Comparison of ENCODE assay signal across 8 mouse cellular contexts in the genomic region with DNA sequence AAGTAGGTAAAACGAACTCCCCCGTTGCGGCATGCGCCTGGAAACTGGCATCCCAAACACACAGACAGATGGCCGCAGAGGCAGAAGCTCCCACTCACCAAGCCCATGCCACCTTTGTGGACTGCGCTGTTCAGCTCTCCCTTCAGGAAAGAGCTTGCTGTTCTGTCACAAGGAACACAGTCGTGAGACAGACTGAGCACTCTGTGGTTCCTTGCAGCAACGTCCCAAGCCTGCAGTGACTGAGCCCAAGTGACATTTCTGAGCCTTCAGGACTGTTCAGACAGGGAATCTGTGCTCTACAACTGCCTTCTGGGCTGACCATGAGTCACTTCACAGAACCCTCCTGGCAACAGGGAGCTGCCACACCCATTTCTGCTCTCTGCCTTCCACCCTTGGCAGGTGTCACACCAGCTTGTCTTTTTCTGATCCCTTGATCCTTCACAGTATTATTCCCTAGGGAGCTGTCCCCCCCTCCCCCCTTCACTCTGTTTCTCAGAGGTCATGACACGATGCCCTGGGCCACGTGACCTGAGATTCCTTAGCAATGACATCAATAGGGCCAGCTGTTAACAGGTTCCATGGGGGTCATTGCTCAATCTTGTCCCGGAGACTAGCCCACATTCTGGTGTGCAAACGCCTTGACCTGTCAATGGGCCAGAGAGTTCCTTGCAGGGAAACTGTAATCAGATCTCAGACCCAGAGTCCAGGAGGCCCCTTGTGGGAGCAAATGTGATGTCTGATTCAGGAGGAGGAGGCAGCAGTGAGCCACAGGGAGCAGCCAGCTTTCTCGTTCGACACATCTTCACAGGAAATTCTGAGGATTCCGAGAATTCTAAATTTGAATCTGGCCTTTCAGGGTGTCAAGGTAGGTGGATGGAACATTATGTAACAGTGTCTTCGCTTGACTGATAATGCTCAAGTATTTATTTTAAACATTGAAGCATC. TPM values are rescaled to one million over a fixed set of nuclear protein-coding genes. Genes with fewer than 3 reads are reported as not detected.
DNase-seq lines count a peak whose midpoint lies in the region; ATAC-seq lines count a peak whose summit lies in the region.

No protein-coding gene starts in this region.

- intact Hi-C loops in heart, postnatal 10 days (cut with DNase I) = loop anchor here (5.0 kb wide), 1 partner anchor 42 kb away; a partner anchor contains a TSS

- DNase-seq in midbrain, embryonic 10.5 days (ENCODE audit: low spot score) = peak; percentile 73
- DNase-seq in adrenal gland, postnatal 10 days = peak; percentile 51
- DNase-seq in embryonic facial prominence, embryonic 10.5 days (ENCODE audit: low spot score) = peak; percentile 69
- peak; percentile 67 to 74 for DNase-seq in heart, postnatal 10 days
- peak; percentile 89 for DNase-seq in yolk sac, embryonic 10.5 days (ENCODE audit: low spot score)

- no peaks in the 10 kb centered on the region for H3K27me3 ChIP-seq in midbrain, embryonic 10.5 days (ENCODE audit: low read depth, poor library complexity, severe bottlenecking)
- H3K27me3 ChIP-seq in midbrain, embryonic 13.5 days = no peaks in the 10 kb centered on the region
- H3K27me3 ChIP-seq in embryonic facial prominence, embryonic 10.5 days (replicated peaks; ENCODE audit: low read depth, poor library complexity, severe bottlenecking) = no peaks in the 10 kb centered on the region
- H3K27me3 ChIP-seq in limb, embryonic 13.5 days = no peaks in the 10 kb centered on the region
- no peaks in the 10 kb centered on the region for H3K27me3 ChIP-seq in hindbrain, embryonic 12.5 days

- peak overlapping the region; percentile 75 for H3K27ac ChIP-seq in midbrain, embryonic 10.5 days (replicated peaks)
- no peak overlapping the region for H3K27ac ChIP-seq in midbrain, embryonic 13.5 days
- H3K27ac ChIP-seq in embryonic facial prominence, embryonic 10.5 days (replicated peaks) = 0 out of 2 replicates have a peak overlapping the region, but pooled peaks have one; percentile 7
- H3K27ac ChIP-seq in limb, embryonic 13.5 days = no peak overlapping the region
- H3K27ac ChIP-seq in hindbrain, embryonic 12.5 days = no peak overlapping the region

- WGBS in midbrain, embryonic 10.5 days = 44% methylated on average over 16 of the region's 16 CpGs
- WGBS in midbrain, embryonic 13.5 days = 48% methylated on average over 16 of the region's 16 CpGs
- 41% methylated on average over 16 of the region's 16 CpGs for whole genome bisulfite sequencing in embryonic facial prominence, embryonic 10.5 days
- 49% methylated on average over 16 of the region's 16 CpGs for WGBS in limb, embryonic 13.5 days
- WGBS in hindbrain, embryonic 12.5 days = 41% methylated on average over 16 of the region's 16 CpGs

- no peak overlapping the region for H3K9ac ChIP-seq in midbrain, embryonic 13.5 days (replicated peaks)
- H3K9ac ChIP-seq in limb, embryonic 13.5 days = no peak overlapping the region
- no peak overlapping the region for H3K9ac ChIP-seq in hindbrain, embryonic 12.5 days

- H3K4me1 ChIP-seq in midbrain, embryonic 10.5 days = peaks cover 28% of the 10 kb centered on the region
- peaks cover 16% of the 10 kb centered on the region for H3K4me1 ChIP-seq in midbrain, embryonic 13.5 days (replicated peaks)
- peaks cover 22% of the 10 kb centered on the region for H3K4me1 ChIP-seq in embryonic facial prominence, embryonic 10.5 days
- H3K4me1 ChIP-seq in limb, embryonic 13.5 days = peaks cover 9% of the 10 kb centered on the region
- H3K4me1 ChIP-seq in hindbrain, embryonic 12.5 days = peaks cover 8% of the 10 kb centered on the region

- H3K4me2 ChIP-seq in midbrain, embryonic 13.5 days (replicated peaks) = no peak overlapping the region
- no peak overlapping the region for H3K4me2 ChIP-seq in limb, embryonic 13.5 days (replicated peaks)
- no peak overlapping the region for H3K4me2 ChIP-seq in hindbrain, embryonic 12.5 days (replicated peaks)

- no peak for ATAC-seq in midbrain, embryonic 13.5 days
- ATAC-seq in limb, embryonic 13.5 days (ENCODE audit: low FRiP score, low read depth) = peak; percentile 46; the same call in 1 of the 2 replicates
- no peak for ATAC-seq in hindbrain, embryonic 12.5 days (ENCODE audit: low FRiP score)

- no peaks in the 10 kb centered on the region for H3K36me3 ChIP-seq in midbrain, embryonic 10.5 days
- no peaks in the 10 kb centered on the region for H3K36me3 ChIP-seq in midbrain, embryonic 13.5 days
- no peaks in the 10 kb centered on the region for H3K36me3 ChIP-seq in embryonic facial prominence, embryonic 10.5 days (replicated peaks)
- H3K36me3 ChIP-seq in limb, embryonic 13.5 days = no peaks in the 10 kb centered on the region
- H3K36me3 ChIP-seq in hindbrain, embryonic 12.5 days = no peaks in the 10 kb centered on the region

- no peaks in the 10 kb centered on the region for H3K9me3 ChIP-seq in midbrain, embryonic 10.5 days (replicated peaks)
- no peaks in the 10 kb centered on the region for H3K9me3 ChIP-seq in midbrain, embryonic 13.5 days
- no peaks in the 10 kb centered on the region for H3K9me3 ChIP-seq in embryonic facial prominence, embryonic 10.5 days
- H3K9me3 ChIP-seq in limb, embryonic 13.5 days = no peaks in the 10 kb centered on the region
- H3K9me3 ChIP-seq in hindbrain, embryonic 12.5 days (replicated peaks) = no peaks in the 10 kb centered on the region

- no peak overlapping the region for H3K4me3 ChIP-seq in midbrain, embryonic 10.5 days
- no peak overlapping the region for H3K4me3 ChIP-seq in midbrain, embryonic 13.5 days (replicated peaks)
- H3K4me3 ChIP-seq in embryonic facial prominence, embryonic 10.5 days = no peak overlapping the region
- no peak overlapping the region for H3K4me3 ChIP-seq in limb, embryonic 13.5 days
- no peak overlapping the region for H3K4me3 ChIP-seq in hindbrain, embryonic 12.5 days

RNA-seq across cellular contexts. Expression of a gene that starts 39.9 kb away (rescaled TPM):
- 72.8 and 73.0 TPM in 2 replicates for polyA plus RNA-seq in midbrain, embryonic 10.5 days (2016; fragmentation: Nextera tagmentation; extraction: Ambion mirVana)
- polyA plus RNA-seq in midbrain, embryonic 13.5 days (2015; fragmentation: Nextera tagmentation; extraction: Ambion mirVana) = 46.7 and 49.5 TPM in 2 replicates
- 10 to 100 TPM; 27.5 to 43.8 TPM for total RNA-seq in adrenal gland, postnatal 10 days (2021)
- polyA plus RNA-seq in embryonic facial prominence, embryonic 10.5 days (2016; fragmentation: Nextera tagmentation; extraction: Ambion mirVana) = 64.2 and 67.5 TPM in 2 replicates
- 10 to 100 TPM; 52.7 to 58.7 TPM for total RNA-seq in heart, postnatal 10 days (2021)
- polyA plus RNA-seq in limb, embryonic 13.5 days (2015; fragmentation: Nextera tagmentation; extraction: Ambion mirVana) = 58.3 and 59.8 TPM in 2 replicates
- 65.9 and 75.6 TPM in 2 replicates for polyA plus RNA-seq in hindbrain, embryonic 12.5 days (2016; fragmentation: Nextera tagmentation; extraction: Ambion mirVana)

RNA-seq across cellular contexts. Expression of a gene that starts 44.0 kb away (rescaled TPM):
- 11.4 TPM in 2 replicates for polyA plus RNA-seq in midbrain, embryonic 10.5 days (2016; fragmentation: Nextera tagmentation; extraction: Ambion mirVana)
- 14.4 and 15.7 TPM in 2 replicates for polyA plus RNA-seq in midbrain, embryonic 13.5 days (2015; fragmentation: Nextera tagmentation; extraction: Ambion mirVana)
- total RNA-seq in adrenal gland, postnatal 10 days (2021) = 10 to 100 TPM; 49.0 to 67.2 TPM
- 12.7 and 13.1 TPM in 2 replicates for polyA plus RNA-seq in embryonic facial prominence, embryonic 10.5 days (2016; fragmentation: Nextera tagmentation; extraction: Ambion mirVana)
- total RNA-seq in heart, postnatal 10 days (2021) = 10 to 100 TPM; 90.0 to 93.5 TPM
- polyA plus RNA-seq in limb, embryonic 13.5 days (2015; fragmentation: Nextera tagmentation; extraction: Ambion mirVana) = 14.7 and 14.9 TPM in 2 replicates
- 25.4 and 25.6 TPM in 2 replicates for polyA plus RNA-seq in hindbrain, embryonic 12.5 days (2016; fragmentation: Nextera tagmentation; extraction: Ambion mirVana)

RNA-seq across cellular contexts. Expression of a gene that starts 50.0 kb away (rescaled TPM):
- 24.0 and 31.0 TPM in 2 replicates for polyA plus RNA-seq in midbrain, embryonic 10.5 days (2016; fragmentation: Nextera tagmentation; extraction: Ambion mirVana)
- polyA plus RNA-seq in midbrain, embryonic 13.5 days (2015; fragmentation: Nextera tagmentation; extraction: Ambion mirVana) = 2.7 and 3.1 TPM in 2 replicates
- 10 to 100 TPM; 19.3 to 37.1 TPM for total RNA-seq in adrenal gland, postnatal 10 days (2021)
- polyA plus RNA-seq in embryonic facial prominence, embryonic 10.5 days (2016; fragmentation: Nextera tagmentation; extraction: Ambion mirVana) = 17.2 and 23.6 TPM in 2 replicates
- total RNA-seq in heart, postnatal 10 days (2021) = under 1 TPM; 0.55 to 0.74 TPM
- 2.6 and 2.8 TPM in 2 replicates for polyA plus RNA-seq in limb, embryonic 13.5 days (2015; fragmentation: Nextera tagmentation; extraction: Ambion mirVana)
- 4.5 and 6.5 TPM in 2 replicates for polyA plus RNA-seq in hindbrain, embryonic 12.5 days (2016; fragmentation: Nextera tagmentation; extraction: Ambion mirVana)

Comparison
In these comparisons a context has a peak if more than half of its experiments do, and no peak if none do; other contexts are left out.
1. H3K27ac ChIP-seq: peak in midbrain, embryonic 10.5 days (single experiment) and embryonic facial prominence, embryonic 10.5 days (single experiment); none in midbrain, embryonic 13.5 days (single experiment), limb, embryonic 13.5 days (single experiment) and hindbrain, embryonic 12.5 days (single experiment).
2. Peak in every context shown above with its lines, with median percentiles within 50 percentile points of each other: DNase-seq.